Mouse (Mus musculus): ENCODE data around the gene Ccdc88c. TPM values are rescaled to one million over a fixed set of nuclear protein-coding genes. Genes with fewer than 3 reads are reported as not detected.
A peak's percentile ranks its signal among the peaks of the same experiment; 100 is the strongest.

Gene Ccdc88c
- total RNA-seq, 2 experiments from 2014 or later = 43.0 to 49.7 TPM

DNA sequence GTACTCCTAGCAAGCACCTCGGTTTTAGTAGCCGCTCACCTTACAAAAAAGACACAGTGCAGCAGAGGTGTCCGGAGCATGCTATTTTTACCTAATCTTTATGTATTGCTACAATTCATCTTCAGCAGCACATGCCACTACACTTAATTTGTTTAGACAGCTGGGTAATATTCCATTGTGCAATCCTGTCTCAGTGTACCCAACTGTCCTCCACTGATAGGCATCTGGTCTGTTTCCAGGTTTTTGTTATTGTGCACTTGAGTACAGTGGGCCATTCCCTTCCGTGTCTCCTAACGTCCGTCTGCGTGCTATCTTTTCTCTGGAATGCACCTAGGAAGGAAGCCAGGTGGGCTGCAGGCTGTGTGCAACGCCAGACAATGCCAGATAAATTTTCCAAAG lies 30.3 kb downstream of the Ccdc88c start:
- DNase-seq (ENCODE audit: low spot score in 2 of 2) = no peak

DNA sequence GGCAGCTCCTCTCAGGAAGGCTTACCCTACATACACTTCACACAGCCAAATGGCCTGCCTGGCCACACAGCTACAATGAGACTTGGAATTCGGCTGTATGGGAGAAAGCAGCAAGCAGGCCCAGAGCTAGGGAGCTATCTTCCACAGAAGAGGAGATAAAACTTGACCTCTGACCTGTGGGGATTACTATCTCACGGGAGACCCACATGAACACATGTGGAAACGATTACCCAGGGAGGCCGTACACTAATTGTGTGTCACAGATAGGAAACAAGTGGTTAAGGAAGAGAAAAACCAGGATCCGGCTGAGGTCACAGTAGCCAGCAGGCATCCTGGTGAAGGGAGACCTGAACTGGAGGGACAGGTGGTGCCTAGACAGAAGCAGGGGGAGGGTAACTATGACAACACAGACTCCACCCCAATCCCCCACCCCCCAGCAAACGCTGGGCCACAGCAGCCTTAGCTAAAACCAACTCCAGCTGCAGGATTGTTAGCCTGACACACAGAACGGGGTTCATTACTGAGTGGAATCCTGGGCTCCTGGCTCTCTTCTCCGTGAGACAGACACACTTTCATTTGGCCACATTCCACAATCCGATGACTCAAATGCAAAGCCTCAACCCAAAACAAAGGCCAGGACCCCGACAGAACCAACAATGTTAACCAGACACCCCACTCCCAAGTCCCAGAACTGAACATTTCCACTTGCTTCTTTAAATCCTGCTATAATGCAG lies 30.9 kb downstream of the Ccdc88c start:
- DNase-seq (ENCODE audit: low spot score in 2 of 2) = no peak

DNA sequence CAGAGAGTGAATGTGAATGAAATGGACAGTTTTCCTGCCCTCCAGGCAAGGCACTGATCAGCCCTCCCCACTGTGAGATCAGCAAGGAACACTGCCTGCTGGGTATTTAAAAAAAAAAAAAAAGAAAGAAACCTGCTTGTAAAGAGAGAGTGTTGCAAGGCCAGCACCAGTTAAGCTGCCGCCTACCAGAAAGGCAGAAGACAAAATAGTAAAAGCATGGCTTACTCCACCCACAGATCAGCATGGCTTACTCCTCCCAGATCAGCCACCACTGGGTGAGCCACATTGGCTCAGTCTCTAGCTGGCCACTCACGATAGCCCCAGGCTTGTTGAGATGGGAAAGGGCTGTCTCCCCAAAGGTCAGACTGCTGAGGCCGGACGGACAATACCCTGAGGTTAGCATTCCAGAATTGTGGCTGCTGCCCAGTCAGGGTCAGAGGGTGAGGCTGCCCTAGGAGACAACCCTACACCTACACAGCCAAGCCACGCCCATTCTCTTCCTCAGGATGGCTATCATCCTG lies 32.4 kb downstream of the Ccdc88c start:
- DNase-seq (ENCODE audit: low spot score in 2 of 2) = no peak

DNA sequence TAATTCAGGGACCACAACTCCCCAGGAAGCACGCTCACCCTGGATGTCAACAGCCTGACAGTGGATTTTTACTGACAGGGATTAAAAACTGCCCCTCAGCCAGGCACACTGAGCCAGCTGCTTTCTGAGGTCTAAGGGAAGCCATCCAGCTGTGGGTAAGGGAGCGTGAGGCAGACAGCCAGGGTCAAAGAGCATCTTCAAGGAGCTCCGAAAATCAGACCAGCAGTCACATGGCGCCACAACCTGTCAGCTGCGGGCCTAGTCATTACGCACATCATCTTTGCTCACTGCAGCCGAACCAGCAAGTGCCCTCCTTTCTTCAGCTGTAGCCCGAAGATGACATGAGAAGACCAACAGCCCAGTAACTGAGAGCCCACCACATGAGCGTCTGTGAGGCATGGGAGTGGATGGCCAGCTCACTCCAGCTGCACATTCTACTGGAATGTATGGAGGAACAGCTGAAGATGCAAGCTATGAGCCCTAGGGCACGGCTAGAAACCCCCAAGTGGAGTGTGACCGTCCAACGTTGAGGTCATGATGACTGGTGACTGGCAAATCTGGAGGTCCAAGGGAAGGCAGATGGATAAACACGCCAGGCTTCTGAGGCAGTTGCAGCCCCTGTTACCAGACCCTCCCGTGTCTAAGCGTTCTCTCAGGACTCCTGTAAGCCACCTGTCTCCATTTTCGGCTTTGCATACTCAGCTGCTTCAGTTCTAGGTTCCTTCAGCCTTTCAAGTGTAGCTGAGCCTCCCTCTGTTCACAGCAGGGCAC lies 33.1 kb downstream of the Ccdc88c start:
- no peak for DNase-seq (ENCODE audit: low spot score in 2 of 2)

DNA sequence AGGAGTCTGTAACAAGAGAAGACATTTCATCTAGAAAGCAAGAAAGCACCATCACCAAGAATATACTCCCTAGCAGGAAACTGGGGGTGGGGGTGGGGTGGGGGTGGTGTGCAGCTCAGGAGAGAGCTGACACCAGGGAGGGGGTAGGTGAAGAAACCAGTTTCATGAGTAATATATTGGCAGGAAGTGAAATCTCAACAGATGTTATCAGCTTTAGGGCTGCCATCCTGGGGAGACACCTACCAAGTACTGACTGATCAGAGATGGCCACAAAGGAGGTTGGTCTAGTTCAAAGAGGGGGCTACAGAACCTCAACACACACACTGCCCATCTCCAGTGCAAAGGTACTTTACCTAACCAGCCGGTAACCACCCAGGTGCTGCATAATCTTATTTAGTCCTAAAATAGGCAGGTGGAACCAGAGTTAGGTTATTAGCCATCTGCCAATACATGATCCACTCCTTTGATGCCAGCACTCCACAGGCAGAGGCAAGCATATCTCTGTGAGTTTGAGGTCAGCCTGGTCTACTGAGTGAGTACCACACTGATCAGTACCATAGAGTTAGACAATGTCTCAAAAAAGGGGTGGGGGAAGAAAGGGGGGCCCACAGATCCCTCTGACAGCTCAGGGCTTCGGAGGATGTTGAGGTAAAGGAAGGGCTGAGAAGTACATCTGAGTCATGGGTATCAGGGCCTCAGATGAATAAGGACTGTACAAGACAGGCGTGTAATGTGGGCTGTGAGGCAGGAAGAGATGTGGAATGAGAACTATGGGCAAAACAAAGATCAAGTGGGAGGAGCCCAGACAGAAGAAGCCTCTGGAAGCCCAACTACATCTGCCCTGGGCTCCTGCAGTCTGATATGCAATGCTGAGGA lies 34.5 kb downstream of the Ccdc88c start:
- no peak for DNase-seq (ENCODE audit: low spot score in 2 of 2)

DNA sequence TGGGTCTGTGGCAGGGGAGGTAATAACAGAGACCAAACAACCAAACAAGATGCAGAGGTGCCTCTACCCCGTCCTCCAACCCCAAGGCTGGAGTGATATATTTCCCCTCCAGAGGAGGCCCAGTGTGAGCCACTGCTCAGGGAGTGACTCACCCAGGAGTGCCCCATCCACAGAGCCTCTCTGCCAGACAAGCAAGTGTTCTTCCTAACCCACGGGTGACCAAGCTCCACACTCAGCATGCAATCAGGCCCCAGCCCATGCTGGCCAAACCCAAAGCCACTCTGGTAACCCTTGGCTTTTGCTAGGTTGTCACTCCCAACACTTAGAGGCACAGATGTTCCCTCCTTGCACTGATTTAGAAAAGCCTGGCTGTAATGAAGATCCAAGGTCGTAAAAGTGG lies 35.7 kb downstream of the Ccdc88c start:
- no peak for DNase-seq (ENCODE audit: low spot score in 2 of 2)

DNA sequence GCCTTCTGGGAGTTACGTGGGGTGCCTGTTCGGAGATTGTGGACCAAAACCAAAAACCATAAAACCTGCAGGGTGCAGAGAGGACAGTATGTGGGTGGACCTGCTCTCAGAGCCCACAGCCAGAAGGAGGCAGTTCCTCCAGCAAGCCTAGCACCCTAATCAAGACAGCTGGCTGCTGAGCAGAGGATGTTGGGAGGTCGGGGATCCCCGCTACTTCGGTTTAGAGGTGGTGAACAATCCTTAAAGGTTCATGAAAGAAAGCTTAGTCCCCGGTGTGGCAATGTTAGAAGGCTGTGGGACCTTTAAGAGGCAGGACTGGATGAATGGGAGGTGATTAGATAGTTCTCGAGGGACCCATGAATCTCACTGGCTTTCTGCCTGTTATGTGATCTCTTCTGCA lies 36.4 kb downstream of the Ccdc88c start:
- DNase-seq (ENCODE audit: low spot score in 2 of 2) = no peak

DNA sequence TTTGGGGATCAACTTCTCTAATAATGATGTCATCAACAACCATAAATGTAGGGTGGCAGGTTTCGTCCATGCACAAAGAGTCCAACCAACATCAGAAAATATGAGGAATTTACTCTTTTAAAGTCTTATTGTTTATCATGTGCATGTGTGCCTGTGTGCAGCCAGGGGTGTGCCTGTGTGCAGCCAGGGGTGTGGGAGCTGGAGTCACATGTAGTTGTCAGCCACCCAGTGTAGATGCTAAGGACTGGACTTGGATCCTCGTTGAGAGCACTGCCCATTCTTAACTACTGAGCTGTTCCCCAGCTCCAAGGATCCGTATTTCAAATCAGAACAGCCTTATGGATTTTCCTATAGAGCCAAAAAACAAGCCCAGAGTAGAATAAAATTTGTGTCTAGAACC lies 37.7 kb downstream of the Ccdc88c start:
- DNase-seq (ENCODE audit: low spot score in 2 of 2) = no peak

DNA sequence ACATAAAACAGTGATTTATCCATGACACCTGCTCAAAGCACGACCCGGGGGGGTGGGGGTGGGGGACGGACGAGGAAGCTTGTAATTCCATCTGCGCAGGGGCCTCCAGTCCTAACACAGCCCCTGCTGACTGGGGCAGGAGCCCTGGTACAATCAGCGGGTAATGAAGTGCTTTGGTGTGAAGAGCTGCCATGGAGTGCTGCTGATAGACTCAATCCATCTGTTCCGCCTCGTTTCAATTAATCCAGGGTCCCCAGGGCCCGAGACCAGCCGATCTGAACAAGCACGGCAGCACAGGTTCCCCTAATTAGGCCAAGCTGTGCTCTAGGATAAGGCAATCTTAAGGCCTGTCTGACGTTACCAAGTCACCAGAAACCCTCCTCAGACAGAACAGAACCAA lies 38.6 kb downstream of the Ccdc88c start:
- no peak for DNase-seq (ENCODE audit: low spot score in 2 of 2)

DNA sequence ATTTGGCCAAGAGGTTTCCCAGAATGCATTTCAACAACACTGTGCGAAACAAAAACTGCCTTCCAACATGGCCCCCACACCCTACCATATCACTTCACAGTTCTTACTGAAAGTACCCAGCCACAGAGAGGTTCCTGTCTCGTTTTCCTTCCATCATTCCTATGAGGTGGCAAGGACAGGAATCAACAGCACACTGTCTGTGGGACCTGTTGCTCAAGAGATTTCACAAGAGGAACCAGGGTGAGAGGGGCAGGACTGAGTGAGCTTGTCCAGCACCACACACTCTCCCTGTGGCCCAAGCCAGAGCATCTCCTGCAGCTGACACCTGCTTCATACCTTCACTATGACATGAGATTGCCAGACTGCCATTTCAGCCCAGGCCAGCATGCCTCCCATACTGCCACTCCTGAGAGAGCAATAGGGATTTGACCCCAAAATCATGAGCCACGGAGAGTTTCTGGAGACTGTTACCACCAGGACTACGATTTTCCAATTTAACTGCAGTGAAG lies 39.0 kb downstream of the Ccdc88c start:
- no peak for DNase-seq (ENCODE audit: low spot score in 2 of 2)

DNA sequence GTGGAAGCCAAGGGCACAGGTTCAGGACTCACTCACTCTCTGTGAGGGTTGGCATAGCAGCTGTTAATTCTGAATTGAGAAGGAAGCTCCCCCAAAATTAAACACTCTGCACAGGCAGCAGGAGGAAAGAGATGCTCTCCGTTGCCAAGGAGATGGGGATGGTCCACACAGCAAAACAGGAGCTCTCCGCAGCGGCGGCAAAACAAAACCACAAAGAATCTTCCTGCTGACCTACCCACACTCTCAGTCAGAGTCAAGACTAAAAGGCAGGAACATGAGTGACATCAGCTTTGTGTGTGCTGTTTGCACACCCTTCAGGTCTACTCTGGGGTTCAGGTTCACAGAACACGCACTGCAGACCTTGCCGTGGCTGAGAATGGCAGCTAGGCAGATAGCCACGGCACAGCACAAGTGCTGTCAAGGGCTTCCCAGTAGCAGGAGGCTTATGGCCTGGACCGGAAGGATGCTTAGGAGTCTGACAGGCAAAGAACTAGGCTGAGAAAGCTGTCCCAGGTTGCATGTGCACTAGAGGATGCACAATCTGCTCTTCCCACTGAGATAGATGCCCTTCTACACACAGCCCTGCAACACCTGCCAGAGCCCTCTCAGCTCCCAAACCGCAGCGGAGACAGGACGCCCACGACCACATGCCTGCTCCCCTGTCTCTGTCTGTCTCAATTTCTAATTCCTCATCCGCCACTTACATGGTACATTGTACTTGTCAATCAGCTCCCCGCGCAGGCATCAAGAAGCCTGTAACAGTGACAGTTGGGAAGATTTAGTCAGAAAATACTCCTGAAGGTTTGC lies 40.3 kb downstream of the Ccdc88c start:
- peak; percentile 54 to 65 for DNase-seq (ENCODE audit: low spot score in 2 of 2)

DNA sequence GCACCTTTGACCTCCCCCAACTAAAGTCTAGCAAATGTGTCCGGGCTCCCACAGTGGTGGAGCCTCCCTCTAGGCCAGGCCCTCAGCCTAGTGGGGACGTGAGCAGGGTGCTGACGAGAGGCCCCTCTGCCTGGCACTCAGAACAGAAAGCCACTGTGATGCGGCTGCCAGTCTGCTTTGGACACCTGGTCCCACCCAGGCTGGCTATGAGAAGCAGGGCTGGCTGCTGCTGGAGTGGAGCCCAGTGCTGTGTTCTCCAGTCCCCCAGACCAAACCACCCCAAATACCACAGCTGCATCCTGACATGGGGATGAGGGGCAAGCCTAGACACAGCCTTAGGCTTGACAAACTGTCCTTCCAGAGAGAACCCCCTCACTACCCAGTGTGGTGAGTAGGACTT lies 42.4 kb downstream of the Ccdc88c start:
- peak; percentile 68 to 74 for DNase-seq (ENCODE audit: low spot score in 2 of 2)

DNA sequence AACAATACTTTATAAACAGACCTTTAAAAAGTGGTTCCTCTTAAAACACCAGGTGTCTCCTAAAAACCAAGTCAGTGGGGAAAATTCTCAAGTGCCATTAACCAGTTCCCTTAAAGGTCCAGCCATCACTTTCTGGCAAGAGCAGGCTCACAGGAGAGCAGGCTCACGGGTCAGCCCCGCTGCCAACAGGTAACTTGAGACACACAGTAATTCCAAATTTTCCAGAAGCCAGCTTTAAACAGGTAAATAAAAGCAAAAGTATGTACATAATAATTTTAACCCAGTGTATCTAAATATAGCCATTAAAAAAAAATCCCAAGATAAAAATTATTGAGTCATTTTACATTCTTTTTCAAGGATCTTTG lies 43.1 kb downstream of the Ccdc88c start:
- no peak for DNase-seq (ENCODE audit: low spot score in 2 of 2)

DNA sequence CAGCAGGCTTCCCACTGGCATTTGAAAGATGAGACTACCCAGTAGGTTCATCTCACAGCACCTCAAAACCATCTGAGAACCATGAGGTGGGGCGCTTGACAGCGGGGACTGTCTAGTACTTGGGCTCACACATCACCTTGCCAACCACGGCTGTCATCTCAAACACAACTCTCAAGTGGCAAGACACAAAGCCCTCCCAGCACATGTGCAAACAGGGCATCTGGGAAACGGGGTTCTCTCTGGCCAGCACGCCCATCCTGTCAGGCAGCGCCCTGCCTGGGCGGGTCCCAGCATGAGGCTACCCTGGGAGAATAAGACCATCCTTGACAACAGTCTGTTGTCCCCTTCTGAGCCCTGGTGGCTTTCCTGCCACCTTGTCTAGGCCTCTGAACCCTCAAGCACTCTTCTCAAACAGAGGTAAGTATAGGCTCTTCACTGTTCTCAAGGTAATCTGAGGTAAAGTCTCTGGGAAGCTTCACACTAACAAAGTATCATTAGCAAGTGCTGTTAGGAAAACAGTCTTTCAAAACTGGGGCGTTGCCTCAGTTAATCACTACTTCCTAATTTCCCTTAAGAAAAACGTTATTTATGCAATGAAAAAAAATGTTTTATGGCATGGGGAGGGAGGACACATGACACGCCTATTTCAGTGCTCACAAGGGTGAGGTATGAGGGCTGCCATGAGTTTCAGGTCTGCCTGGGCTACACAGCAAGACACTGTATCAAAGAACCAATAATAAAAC lies 43.6 kb downstream of the Ccdc88c start:
- no peak for DNase-seq (ENCODE audit: low spot score in 2 of 2)

DNA sequence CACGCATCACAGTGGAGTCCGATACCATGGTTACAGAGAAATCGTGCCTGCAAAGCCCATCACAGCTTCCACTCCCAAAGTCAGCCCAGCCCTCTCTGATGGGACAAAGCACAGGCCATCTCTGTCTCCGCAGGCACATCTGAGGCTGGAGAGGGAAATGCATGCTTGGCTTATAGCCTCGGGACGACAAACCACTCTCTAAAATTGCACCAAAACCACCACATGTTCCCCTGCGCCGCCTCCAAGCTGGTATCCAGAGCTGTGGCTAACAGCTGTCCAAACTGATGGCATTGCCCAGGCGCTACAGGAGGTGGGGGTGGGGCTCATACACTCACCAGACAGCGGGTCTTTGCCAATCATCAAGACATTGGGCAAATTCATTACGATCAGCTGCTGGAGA lies 45.3 kb downstream of the Ccdc88c start:
- DNase-seq (ENCODE audit: low spot score in 2 of 2) = peak; percentile 45 to 49

DNA sequence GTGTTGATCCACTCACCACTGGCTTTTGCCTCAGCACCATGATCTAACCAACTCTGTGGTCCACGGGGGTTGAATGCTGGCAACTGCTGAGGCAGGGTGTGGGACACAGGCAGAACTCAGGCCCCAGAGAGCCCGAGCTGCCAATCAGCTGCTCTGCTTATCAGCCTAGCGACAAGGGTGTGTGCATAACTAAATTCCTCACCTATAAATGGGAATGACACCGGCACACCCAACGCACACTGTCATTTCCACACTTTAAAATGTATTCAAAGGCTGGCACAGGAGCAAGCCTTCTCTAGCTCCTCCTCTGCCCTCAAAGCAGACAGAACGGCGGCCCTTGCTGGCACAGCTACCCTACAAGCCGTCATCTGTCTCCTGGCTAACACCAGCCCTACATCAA lies 46.6 kb downstream of the Ccdc88c start:
- no peak for DNase-seq (ENCODE audit: low spot score in 2 of 2)

DNA sequence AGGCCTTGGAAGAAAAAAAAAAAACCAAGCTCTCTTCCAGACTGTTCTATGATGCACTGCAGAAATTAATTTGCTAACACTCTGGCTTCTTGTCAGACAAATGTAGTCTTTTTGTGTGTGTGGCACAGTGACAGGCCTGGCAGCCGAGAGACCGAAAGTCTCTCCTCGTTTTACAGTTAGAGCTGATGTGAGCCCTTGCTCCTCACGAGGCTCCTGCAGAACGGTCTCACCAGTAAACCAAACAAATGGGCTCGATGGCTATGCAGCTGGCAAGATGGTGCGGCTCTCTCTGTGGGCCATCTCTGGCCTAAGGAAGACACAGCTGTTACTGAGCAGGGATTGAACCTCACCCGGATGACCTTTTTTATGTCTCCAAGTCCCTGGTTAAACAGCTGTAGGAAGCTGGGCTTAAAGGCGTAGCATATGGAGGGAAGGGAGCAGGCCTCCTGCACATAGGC lies 48.3 kb downstream of the Ccdc88c start:
- no peak for DNase-seq (ENCODE audit: low spot score in 2 of 2)

DNA sequence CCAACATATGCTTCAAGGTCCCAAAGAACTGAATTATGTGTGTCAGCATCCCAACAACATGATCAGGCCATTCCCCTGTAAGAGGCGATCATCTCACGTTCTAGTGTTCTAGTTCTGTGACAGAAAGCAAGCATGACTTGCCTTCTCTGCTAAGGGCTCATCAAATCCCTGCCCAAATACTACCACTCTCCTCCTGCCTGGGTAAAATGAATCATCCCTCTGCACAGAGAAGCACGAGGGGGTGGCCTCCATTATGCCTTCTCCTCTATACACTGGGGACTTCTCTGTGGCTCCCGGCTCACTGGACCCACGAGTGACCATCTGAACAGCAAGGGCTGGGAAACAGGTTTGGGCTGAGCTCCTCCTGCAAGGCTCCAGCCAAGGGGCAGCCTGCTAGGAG lies 49.2 kb downstream of the Ccdc88c start:
- no peak for DNase-seq (ENCODE audit: low spot score in 2 of 2)

DNA sequence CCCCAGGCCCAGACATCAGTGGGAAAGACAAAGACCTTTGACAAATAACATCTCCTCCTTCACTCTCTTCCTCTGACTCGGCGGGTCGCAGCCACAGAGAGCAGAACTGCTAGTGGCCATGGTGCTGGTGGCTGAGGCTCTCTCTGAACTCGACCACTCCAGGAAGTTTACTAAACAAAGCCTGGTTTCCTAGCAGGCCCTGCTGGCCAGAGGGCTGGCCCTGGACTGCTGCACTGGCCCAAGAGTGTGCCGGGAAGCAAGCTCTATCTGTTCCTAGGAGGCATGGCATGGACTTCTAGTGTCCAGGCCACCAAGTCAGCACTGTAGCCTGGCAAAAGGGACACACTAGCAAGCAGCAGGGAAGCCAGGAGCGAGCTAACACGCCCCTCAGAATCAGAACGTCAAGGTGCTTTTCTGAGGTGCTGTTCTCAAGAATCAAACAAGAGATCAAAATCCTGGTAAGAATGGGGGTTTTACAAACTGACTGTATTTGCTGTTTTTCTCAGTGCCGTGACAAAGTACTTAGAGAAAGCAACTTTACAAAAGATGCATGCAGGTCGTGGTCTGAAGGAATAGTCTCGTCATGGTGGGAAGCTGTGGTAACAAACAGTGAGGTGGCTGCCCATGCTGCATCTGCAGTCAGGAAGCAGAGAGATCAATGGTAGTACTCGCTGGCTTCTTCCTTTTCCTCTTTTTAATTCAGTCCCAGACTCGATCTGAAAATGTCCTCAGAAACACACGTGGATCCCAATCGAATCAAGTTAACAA lies 50.7 kb downstream of the Ccdc88c start:
- no peak for DNase-seq (ENCODE audit: low spot score in 2 of 2)
